Mouse (Mus musculus) testis, adult 2 months (tissue): ENCODE data around the gene Armc10. TPM values are rescaled to one million over a fixed set of nuclear protein-coding genes. Genes with fewer than 3 reads are reported as not detected.

Experiments
- H3K27ac ChIP-seq: fragments of 200-500 bp; 2 replicates; pipeline ENCODE4 v1.5.1; 2012; ENCODE audit warnings: low read depth, low read length; ENCODE audit not compliant: control insufficient read depth, insufficient read depth
- H3K27me3 ChIP-seq: fragments of 200-500 bp; 2 replicates; pipeline ENCODE4 v1.6.1; 2012; ENCODE audit warnings: mild to moderate bottlenecking, low read length, moderate library complexity; ENCODE audit not compliant: control insufficient read depth, insufficient read depth
- H3K36me3 ChIP-seq: fragments of 200-500 bp; 2 replicates; pipeline ENCODE4 v1.6.1; 2012; ENCODE audit warnings: mild to moderate bottlenecking, low read length; ENCODE audit not compliant: control insufficient read depth, insufficient read depth
- H3K4me1 ChIP-seq: fragments of 200-500 bp; 2 replicates; pipeline ENCODE4 v1.6.1; 2012; ENCODE audit warnings: low read length; ENCODE audit not compliant: control insufficient read depth, insufficient read depth
- H3K4me3 ChIP-seq: fragments of 200-500 bp; 2 replicates; pipeline ENCODE4 v1.5.1; 2012; ENCODE audit warnings: low read depth, mild to moderate bottlenecking, low read length, moderate library complexity, mixed read lengths; ENCODE audit not compliant: control insufficient read depth
- CTCF ChIP-seq: fragments of 200-500 bp; IDR thresholded peaks from 2 replicates; pipeline ENCODE4 v1.5.1; 2012; ENCODE audit warnings: low read depth, mild to moderate bottlenecking, inconsistent platforms, low read length, moderate library complexity; ENCODE audit not compliant: control insufficient read depth, insufficient read depth, insufficient replicate concordance
- POLR2A ChIP-seq: fragments of 200-500 bp; IDR thresholded peaks from 2 replicates; pipeline ENCODE4 v1.6.1; 2012; ENCODE audit warnings: low read depth, mild to moderate bottlenecking, inconsistent platforms, low read length, moderate library complexity; ENCODE audit not compliant: control insufficient read depth
- polyA plus RNA-seq: library from polyadenylated mRNA; depleted of rRNA; stranded (reverse); fragments of >200 nt; gene quantifications from 2 replicates; pipeline ENCODE4 v1.2.3, GENCODE M21; 2012

Armc10 gene
- polyA plus RNA-seq, 1 experiment: 8.9 TPM

DNA sequence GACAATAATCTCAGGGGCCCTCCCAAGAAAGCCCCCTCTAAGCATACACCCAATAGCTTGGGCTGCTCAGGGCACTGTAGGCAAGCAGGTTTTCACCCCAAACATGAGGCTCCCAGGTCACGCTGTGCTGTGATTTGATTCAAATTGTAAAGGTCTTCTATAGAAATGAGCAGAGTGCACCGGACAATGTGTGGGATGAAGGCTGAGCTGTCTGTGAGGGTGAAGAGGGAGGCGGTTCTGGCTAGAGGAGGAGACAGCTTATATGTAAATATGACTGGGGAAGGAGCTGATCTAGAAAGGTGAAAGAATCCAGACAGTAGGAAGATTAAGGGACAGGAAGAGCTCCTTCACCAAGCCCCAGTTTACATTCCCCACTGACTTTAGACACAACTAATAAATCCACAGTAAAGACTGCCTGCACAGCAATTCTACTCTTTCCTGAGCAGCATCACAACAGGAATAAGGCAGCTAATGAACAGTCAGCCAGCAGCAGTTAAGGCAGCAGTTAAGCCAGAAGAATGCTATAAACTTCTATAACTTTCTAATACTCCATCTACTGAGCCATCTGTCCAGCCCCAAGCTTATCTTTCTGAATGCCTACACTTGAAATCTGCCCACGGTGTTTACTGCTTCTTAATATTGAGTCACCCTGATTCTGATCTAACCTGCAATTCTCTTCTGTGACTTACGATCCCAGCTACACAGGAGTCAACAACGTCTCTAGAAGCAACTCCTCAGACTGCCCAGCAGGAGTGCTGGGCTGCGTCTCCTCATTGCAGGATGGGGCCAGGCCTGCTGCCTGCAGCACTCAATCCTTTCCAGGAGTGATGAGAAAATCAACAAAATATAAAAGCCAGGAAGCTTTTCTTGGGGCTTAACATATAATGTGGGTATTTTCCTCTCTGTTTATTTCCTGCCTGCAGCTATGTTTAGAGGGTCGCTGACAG is 21.9 kb downstream of the Armc10 start:
- Histone ChIP-seq H3K27me3 (no peaks in the 10 kb centered on the region), H3K4me3 (no peak overlapping the region), H3K4me1 (no peaks in the 10 kb centered on the region), H3K36me3 (no peaks in the 10 kb centered on the region; the same call in 1 of the 2 replicates), H3K27ac (no peak overlapping the region)
- TF ChIP-seq CTCF: no peak
- TF ChIP-seq POLR2A: no peak

DNA sequence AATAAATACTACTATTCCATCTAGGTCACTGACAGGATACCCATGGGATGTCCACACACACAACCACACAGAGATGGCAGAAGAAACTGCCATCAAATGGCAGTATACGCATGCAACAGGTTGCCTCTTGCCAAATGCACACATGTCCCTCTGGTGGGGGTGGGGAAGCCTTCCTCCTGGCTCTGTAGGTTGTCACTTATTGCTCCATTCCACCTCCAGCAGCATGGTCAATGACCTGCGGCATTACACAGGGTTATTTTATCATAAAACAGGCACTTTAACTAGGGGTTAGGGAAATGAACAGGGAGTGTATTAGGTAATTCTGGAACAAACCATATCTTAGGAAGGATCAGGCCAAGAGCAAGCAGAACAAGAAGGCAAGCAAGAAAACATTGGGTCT is 23.7 kb downstream of the Armc10 start:
- Histone ChIP-seq H3K27ac (no peak overlapping the region), H3K4me1 (no peaks in the 10 kb centered on the region; the same call in 1 of the 2 replicates), H3K36me3 (no peaks in the 10 kb centered on the region; the same call in 1 of the 2 replicates), H3K4me3 (no peak overlapping the region), H3K27me3 (no peaks in the 10 kb centered on the region)
- TF ChIP-seq POLR2A (no peak), CTCF (no peak)

DNA sequence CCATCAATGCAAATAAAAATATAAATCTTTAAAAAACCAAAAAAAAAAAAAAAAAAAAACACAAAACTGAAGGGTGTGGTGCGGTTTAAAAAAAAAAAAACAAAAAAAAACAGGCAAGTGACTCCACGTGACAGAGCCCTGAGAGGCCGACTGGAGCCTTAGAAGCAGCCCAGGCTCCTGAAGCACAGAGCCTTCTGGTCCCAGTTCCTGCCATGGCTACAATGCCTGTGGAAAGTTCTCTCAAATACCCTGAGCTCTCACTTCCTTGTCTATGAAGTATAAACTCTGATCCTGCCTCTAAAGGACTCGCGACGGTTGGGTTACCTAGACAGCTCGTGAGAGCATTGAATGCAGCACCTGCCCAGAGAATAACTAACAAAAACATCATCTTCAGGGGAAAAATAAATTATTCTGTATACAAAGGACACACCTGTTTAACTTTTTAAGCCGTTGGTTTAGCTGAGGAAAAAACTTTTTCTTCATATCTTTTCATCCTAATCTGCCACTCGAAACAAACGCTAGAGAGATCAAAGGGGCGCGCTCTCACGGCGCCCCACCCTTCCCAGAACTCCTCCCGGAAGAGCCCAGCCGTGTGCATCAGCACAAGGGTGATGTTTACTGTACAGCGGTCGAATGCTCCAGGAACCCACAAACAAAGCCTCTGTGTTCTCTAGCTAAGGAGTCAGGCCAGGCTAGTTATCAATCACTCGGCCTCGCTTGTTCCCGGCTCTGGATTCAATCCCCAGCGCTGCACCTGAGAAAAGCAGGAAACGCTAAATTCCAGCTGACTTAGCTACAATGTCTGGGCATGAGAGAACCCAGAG is 27.4 kb downstream of the Armc10 start:
- H3K27ac ChIP-seq: no peak overlapping the region
- no peaks in the 10 kb centered on the region; the same call in 1 of the 2 replicates for H3K4me1 ChIP-seq
- peak overlapping the region; percentile 38; the same call in 1 of the 2 replicates for H3K4me3 ChIP-seq
- TF ChIP-seq CTCF: no peak
- TF ChIP-seq POLR2A: no peak
- H3K27me3 ChIP-seq: no peaks in the 10 kb centered on the region
- H3K36me3 ChIP-seq: no peaks in the 10 kb centered on the region; the same call in 1 of the 2 replicates

DNA sequence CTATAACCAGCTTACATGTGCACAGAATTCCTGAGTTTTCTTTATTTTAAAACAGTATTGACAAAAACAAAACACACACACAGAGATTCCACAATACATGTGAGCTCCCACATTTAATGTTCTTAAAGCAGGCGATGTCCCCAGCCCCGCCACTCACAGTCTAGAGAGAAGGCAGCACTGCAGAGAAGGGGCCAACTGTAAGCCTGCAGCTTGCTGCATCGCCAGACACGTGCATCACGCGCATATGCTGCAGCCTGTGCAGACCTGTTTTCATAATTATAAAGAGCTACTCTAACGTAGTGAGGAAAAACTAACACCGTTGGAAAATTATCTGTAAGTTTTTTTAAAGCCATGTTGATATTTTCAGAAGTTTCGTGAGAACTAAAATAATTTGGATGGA is 28.1 kb downstream of the Armc10 start:
- H3K27ac ChIP-seq: no peak overlapping the region
- H3K36me3 ChIP-seq: no peaks in the 10 kb centered on the region; the same call in 1 of the 2 replicates
- TF ChIP-seq POLR2A (no peak), CTCF (no peak)
- no peaks in the 10 kb centered on the region; the same call in 1 of the 2 replicates for H3K4me1 ChIP-seq
- H3K4me3 ChIP-seq: no peak overlapping the region
- H3K27me3 ChIP-seq: no peaks in the 10 kb centered on the region

DNA sequence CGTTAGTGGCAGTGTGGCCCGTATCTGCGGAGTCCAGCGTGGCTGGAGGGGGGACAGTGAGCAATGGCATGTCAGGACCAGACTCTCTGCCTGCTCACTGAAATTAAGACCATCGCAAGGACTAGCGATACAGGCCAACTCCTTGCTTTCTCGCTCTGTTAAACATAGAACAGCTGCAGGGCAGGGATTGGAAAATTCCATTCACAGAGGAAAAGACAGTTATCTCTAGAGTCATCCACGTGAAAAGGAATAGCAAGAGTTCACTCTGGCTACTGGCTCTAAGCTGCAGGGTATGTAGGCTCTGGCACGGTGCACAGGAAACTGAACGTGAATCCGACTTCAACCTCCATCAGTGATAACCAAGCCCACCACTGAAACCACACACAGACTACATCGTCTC is 29.4 kb downstream of the Armc10 start:
- TF ChIP-seq CTCF (no peak), POLR2A (0 out of 2 replicates have a peak, but pooled peaks have one; percentile 1)
- no peaks in the 10 kb centered on the region; the same call in 1 of the 2 replicates for H3K4me1 ChIP-seq
- H3K27me3 ChIP-seq: no peaks in the 10 kb centered on the region
- no peak overlapping the region for H3K4me3 ChIP-seq
- no peaks in the 10 kb centered on the region; the same call in 1 of the 2 replicates for H3K36me3 ChIP-seq
- no peak overlapping the region for H3K27ac ChIP-seq

DNA sequence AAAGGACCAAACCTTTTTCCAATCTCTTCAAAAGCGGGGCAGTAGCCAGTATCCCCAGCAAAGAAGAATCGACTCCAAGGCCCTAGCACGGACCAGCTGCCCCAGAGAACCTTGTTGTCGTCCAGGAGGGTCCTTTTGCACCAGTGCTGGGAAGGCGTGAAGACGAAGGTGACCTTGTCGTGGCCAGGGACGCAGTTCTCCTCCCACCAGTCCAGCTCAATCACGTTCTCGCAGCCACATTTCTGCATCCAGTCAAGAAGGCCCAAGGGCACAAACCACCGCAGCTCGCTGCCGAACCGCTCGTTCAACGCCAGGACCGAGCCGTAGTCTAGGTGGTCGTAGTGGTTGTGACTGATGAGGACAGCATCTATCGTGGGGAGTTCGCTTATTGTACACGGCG is 29.9 kb downstream of the Armc10 start:
- H3K27me3 ChIP-seq: no peaks in the 10 kb centered on the region
- H3K27ac ChIP-seq: no peak overlapping the region
- H3K4me3 ChIP-seq: peak overlapping the region; percentile 69
- TF ChIP-seq CTCF: no peak
- no peak for TF ChIP-seq POLR2A
- no peaks in the 10 kb centered on the region; the same call in 1 of the 2 replicates for H3K36me3 ChIP-seq
- H3K4me1 ChIP-seq: no peaks in the 10 kb centered on the region; the same call in 1 of the 2 replicates

DNA sequence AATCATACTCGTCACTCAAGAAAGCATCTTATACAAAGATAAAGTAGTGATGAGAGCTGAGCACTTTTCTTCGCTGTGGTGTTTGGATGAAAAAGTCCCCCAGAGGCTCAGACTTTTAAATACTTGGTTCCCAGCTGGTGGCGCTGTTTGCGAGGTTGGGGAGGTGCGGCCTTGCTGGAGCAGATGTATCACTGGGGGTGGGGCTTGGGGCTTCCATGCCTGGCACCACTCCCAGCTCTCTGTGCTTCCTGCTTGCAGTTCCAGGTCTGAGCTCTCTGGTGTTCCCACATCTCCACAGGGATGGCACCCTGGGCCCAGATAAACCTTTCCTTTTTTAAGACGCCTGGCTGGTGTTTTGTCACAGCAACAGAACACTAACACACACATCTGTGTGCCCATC is 32.3 kb downstream of the Armc10 start:
- TF ChIP-seq POLR2A (no peak), CTCF (no peak)
- H3K36me3 ChIP-seq: no peaks in the 10 kb centered on the region; the same call in 1 of the 2 replicates
- no peak overlapping the region for H3K27ac ChIP-seq
- H3K4me1 ChIP-seq: no peaks in the 10 kb centered on the region; the same call in 1 of the 2 replicates
- H3K27me3 ChIP-seq: no peaks in the 10 kb centered on the region
- H3K4me3 ChIP-seq: no peak overlapping the region
